Mouse (Mus musculus) hindbrain, postnatal 0 days (tissue): ENCODE results near the gene Reg3g. TPM values are rescaled to one million over a fixed set of nuclear protein-coding genes. Genes with fewer than 3 reads are reported as not detected.

ENCODE experiments used
- ATAC-seq: fragments of 200-750 bp; cut with Nextera tagmentation; 2 replicates; pipeline ENCODE4 v1.8.0; 2017; ENCODE audit warnings: mild to moderate bottlenecking, moderate TSS enrichment, moderate library complexity
- DNase-seq: peaks from one replicate; pipeline ENCODE4 v3.0.0-alpha.2; 2015; ENCODE audit warnings: low spot score
- H3K27ac ChIP-seq: fragments of 300-500 bp; sonication (generic); 2 replicates; pipeline ENCODE4 v1.5.1; 2014; ENCODE audit warnings: mild to moderate bottlenecking
- H3K27me3 ChIP-seq: fragments of 300-500 bp; sonication (generic); 2 replicates; pipeline ENCODE4 v1.6.1; 2014; ENCODE audit warnings: low read length, mixed read lengths; ENCODE audit not compliant: insufficient read depth
- H3K36me3 ChIP-seq: fragments of 300-500 bp; sonication (generic); 2 replicates; pipeline ENCODE4 v1.6.1; 2014; ENCODE audit warnings: low read length, mixed read lengths; ENCODE audit not compliant: insufficient read depth
- H3K4me1 ChIP-seq: fragments of 300-500 bp; sonication (generic); 2 replicates; pipeline ENCODE4 v1.6.1; 2014; ENCODE audit warnings: antibody characterized with exemption, low read length, mixed read lengths; ENCODE audit not compliant: insufficient read depth
- H3K4me2 ChIP-seq: fragments of 300-500 bp; sonication (generic); 2 replicates; pipeline ENCODE4 v1.6.1; 2014; ENCODE audit warnings: low read depth, mild to moderate bottlenecking, low read length, moderate library complexity, mixed read lengths
- H3K4me3 ChIP-seq: fragments of 300-500 bp; sonication (generic); 2 replicates; pipeline ENCODE4 v1.5.1; 2014; ENCODE audit warnings: low read length
- H3K9ac ChIP-seq: fragments of 300-500 bp; sonication (generic); replicated peaks from 2 replicates; pipeline ENCODE4 v1.6.1; 2014; ENCODE audit warnings: mild to moderate bottlenecking, low read length, moderate library complexity, mixed read lengths
- H3K9me3 ChIP-seq: fragments of 300-500 bp; sonication (generic); 2 replicates; pipeline ENCODE4 v1.6.1; 2016; ENCODE audit warnings: low read length, mixed read lengths
- CTCF ChIP-seq: IDR thresholded peaks from 2 replicates; pipeline ENCODE4 v1.5.1; 2016; ENCODE audit warnings: antibody characterized with exemption, control low read depth, low read depth
- WGBS: fragments of 180-500 bp; shearing (Covaris S2); extraction: QIAGEN DNeasy Blood & Tissue Kit; methylation state at CpG from one replicate; pipeline ENCODE4 v1.1.7; 2014; 5-methylcytosine and 5-hydroxymethylcytosine counted together
- polyA plus RNA-seq: library from polyadenylated mRNA; unstranded; fragments of >200 nt; fragmentation: Nextera tagmentation; extraction: Ambion mirVana; gene quantifications from 2 replicates; pipeline ENCODE4 v1.2.1, GENCODE M21; 2015
- total RNA-seq: library from RNA; depleted of rRNA; stranded (reverse); fragments of >200 nt; gene quantifications from 2 replicates; pipeline ENCODE4 v1.2.3, GENCODE M21; 2014; rRNA removed

Reg3g gene
- total RNA-seq (not detected in 2 replicates), polyA plus RNA-seq (not detected in 2 replicates)

- Histone ChIP-seq H3K9me3 (no peaks in the 10 kb centered on the region), H3K36me3 (no peaks in the 10 kb centered on the region), H3K4me2 (no peak within 1 kb of the TSS), H3K9ac (no peak within 1 kb of the TSS), H3K27me3 (no peaks in the 10 kb centered on the region), H3K27ac (no peak within 1 kb of the TSS), H3K4me3 (no peak within 1 kb of the TSS), H3K4me1 (no peaks in the 10 kb centered on the region)
- DNase-seq (no peak), ATAC-seq (no peak)
- WGBS: 95% methylated on average over 2 of the region's 2 CpGs
- TF ChIP-seq CTCF: no peak
Measured at GRCm38 (mm10) chr6:78468772-78469171, at the start of gene Reg3g. Reg3g (minus strand) TSS chr6:78468872.

DNA sequence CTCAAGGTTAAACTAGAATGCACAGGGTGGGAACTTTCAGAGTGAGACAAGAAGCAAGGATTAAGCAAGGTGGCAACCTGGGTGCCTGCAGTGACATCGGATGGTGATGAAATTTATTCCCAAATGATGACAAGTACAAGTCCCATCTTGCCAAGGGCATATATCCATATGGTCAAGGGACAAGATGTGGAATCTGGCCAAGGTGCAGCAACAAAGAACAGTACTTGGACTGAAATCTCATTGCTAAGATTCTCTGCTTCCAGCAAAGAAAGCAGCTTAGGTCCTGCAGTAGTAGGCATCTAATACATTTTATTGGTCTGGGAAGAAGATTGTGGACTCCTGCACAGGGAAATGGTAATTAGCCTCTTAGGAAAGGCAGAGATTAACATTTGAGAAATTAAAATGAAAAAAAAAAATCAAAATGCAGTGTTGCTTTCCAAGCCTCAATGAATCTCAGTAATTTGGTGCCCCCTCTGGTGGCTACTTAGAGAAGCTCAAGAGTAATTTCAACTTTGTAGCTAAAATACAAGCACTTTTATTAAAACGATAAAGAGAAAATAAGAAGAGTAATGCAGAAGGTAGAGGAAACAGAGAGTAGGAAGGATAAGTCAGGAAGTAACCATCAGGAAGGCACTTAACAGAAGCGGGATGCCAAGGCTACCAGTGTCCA lies 47.2 kb upstream of the Reg3g start:
- H3K9ac ChIP-seq: no peak overlapping the region
- H3K27ac ChIP-seq: no peak overlapping the region
- TF ChIP-seq CTCF: peak; percentile 64
- no peaks in the 10 kb centered on the region for H3K36me3 ChIP-seq
- no peaks in the 10 kb centered on the region for H3K9me3 ChIP-seq
- ATAC-seq (no peak), DNase-seq (peak; percentile 62)
- no peak overlapping the region for H3K4me2 ChIP-seq
- no peaks in the 10 kb centered on the region for H3K27me3 ChIP-seq
- H3K4me1 ChIP-seq: no peaks in the 10 kb centered on the region
- no peak overlapping the region for H3K4me3 ChIP-seq
- WGBS: 57% methylated on average over 3 of the region's 3 CpGs

GRCm38 (mm10) chr6:78512833-78513232 lies 44.2 kb upstream of the Reg3g start:
- Histone ChIP-seq H3K9me3 (no peaks in the 10 kb centered on the region), H3K27ac (no peak overlapping the region), H3K27me3 (no peaks in the 10 kb centered on the region), H3K36me3 (no peaks in the 10 kb centered on the region), H3K4me3 (no peak overlapping the region), H3K4me1 (no peaks in the 10 kb centered on the region), H3K9ac (no peak overlapping the region), H3K4me2 (no peak overlapping the region)
- 3% methylated on average over 3 of the region's 3 CpGs for WGBS
- ATAC-seq: peak; percentile 68
- DNase-seq: peak; percentile 73
- peak; percentile 89 for TF ChIP-seq CTCF

DNA sequence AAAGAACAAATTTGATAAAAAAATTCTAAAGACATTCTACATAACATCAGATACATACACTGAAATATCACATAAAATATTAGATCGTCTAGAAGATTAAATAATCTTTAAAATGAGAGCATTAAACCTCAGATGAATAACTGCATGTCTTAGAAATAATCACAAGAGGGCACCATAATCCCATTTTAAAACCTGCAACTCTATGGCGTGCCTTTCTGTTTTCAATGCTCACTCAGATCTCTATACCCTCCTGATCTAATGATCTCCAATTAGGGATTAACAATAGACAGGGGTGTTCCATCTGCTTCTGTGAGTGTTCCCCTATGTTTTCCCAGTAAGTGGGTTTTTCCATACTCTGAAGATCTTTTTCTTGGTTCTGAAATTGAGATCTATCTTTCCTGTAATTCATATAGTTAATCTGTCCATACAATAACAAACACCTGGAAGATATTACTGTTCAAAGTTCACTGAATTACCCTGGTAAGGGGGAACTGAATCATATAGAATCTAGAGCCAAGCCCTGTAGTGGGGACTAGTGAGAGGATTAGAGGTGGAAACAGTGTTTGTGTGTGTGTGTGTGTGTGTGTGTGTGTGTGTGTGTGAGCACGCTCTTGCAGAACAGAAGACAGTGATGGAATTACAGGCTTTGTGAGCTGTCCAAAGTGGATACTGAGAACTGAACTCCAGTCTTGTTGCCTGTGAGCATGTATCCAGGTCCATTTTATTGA lies 41.7 kb upstream of the Reg3g start:
- Histone ChIP-seq H3K27me3 (no peaks in the 10 kb centered on the region), H3K36me3 (no peaks in the 10 kb centered on the region), H3K9ac (no peak overlapping the region), H3K27ac (no peak overlapping the region), H3K4me2 (no peak overlapping the region), H3K9me3 (no peaks in the 10 kb centered on the region), H3K4me3 (no peak overlapping the region), H3K4me1 (no peaks in the 10 kb centered on the region)
- DNase-seq (peak; percentile 43), ATAC-seq (no peak)
- WGBS: 64% methylated on average over 3 of the region's 3 CpGs
- peak; percentile 40 for TF ChIP-seq CTCF

- Histone ChIP-seq H3K9me3 (no peaks in the 10 kb centered on the region), H3K27ac (no peak overlapping the region), H3K27me3 (no peaks in the 10 kb centered on the region), H3K4me1 (no peaks in the 10 kb centered on the region), H3K4me2 (no peak overlapping the region), H3K4me3 (no peak overlapping the region), H3K9ac (no peak overlapping the region), H3K36me3 (no peaks in the 10 kb centered on the region)
- DNase-seq (no peak), ATAC-seq (no peak)
- TF ChIP-seq CTCF: no peak
- WGBS: 60% methylated on average over 3 of the region's 3 CpGs
Measured at GRCm38 (mm10) chr6:78505745-78506144, 37.1 kb upstream of the Reg3g start.

DNA sequence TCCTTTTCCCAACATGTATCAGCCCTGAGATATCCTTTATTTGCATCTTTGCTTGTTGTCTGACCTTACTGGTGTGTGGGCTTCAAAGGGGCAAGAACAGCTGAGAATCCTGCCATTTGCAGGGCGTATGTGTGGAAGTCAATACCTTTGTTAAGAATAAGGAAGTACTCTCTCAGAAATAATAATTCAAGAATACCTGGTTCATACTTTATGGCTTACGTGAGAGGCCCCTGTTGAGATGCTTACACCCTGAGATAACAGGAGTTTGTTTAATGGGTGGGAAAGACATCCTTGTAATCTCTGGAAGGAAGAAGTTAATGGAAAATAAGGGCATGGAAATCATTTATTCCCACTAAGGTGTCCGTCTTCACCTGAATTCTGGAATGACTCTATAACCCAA lies 26.0 kb upstream of the Reg3g start:
- Histone ChIP-seq H3K9me3 (no peaks in the 10 kb centered on the region), H3K27me3 (no peaks in the 10 kb centered on the region), H3K27ac (no peak overlapping the region), H3K4me3 (no peak overlapping the region), H3K4me1 (no peaks in the 10 kb centered on the region), H3K36me3 (no peaks in the 10 kb centered on the region), H3K4me2 (no peak overlapping the region), H3K9ac (no peak overlapping the region)
- WGBS: 91% methylated on average over 3 of the region's 3 CpGs
- no peak for TF ChIP-seq CTCF
- DNase-seq (no peak), ATAC-seq (no peak)

- Histone ChIP-seq H3K9me3 (no peaks in the 10 kb centered on the region), H3K27me3 (no peaks in the 10 kb centered on the region), H3K4me1 (no peaks in the 10 kb centered on the region), H3K4me3 (no peak overlapping the region), H3K9ac (no peak overlapping the region), H3K4me2 (no peak overlapping the region), H3K27ac (no peak overlapping the region), H3K36me3 (no peaks in the 10 kb centered on the region)
- ATAC-seq (no peak), DNase-seq (no peak)
- WGBS: 77% methylated on average over 3 of the region's 3 CpGs
- no peak for TF ChIP-seq CTCF
Measured at GRCm38 (mm10) chr6:78469287-78469686, 615 bp upstream of the Reg3g start.
